8 mouse cellular contexts compared by ENCODE assay signal in the genomic region with DNA sequence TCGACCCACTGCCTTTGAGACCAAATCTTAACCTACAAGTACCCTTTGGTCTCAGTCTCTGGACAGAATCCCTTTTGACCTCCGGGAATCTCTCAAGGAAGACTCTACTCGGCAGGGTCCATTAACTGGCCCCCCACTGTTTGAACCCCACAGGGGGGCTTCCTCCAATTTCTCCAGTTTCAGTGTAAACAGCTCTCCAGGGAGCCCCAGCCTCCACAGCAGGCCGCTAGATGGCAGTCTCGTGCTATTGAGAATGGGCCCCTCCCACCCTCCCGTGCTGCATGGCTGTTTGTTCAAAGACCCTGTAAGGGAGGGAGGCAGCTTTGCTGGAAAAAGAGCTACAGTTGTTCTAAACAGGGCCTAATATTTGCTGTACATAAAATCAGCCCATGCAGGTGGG. TPM values are rescaled to one million over a fixed set of nuclear protein-coding genes. Genes with fewer than 3 reads are reported as not detected.
A peak's percentile ranks its signal among the peaks of the same experiment; 100 is the strongest.
DNase-seq lines count a peak whose midpoint lies in the region; ATAC-seq and TF ChIP-seq lines count a peak whose summit lies in the region.

No protein-coding gene starts in this region.

- DNase-seq in adrenal gland, postnatal 36 days, result peak; percentile 69 to 77
- peak; percentile 92 for DNase-seq in embryonic facial prominence, embryonic 14.5 days (ENCODE audit: low spot score)
- DNase-seq in heart, postnatal 4 days, result peak; percentile 85
- DNase-seq in layer of hippocampus, postnatal 25 days (ENCODE audit: extremely low spot score in 1 of 2, low spot score in 1 of 2), result peak; percentile 54 to 87
- DNase-seq in lung, postnatal 25 days (ENCODE audit: low spot score), result peak; percentile 27
- DNase-seq in right cerebral cortex, postnatal 14 days, result peak; percentile 81
- peak; percentile 56 to 74 for DNase-seq in urinary bladder, postnatal 4 days (ENCODE audit: low spot score in 2 of 2)

- peaks cover 51% of the 10 kb centered on the region for H3K36me3 ChIP-seq in E14TG2a.4 (ENCODE audit: insufficient read depth, low read length)
- H3K36me3 ChIP-seq in embryonic facial prominence, embryonic 14.5 days (ENCODE audit: control insufficient read depth, insufficient read depth, low read length), result peaks cover 17% of the 10 kb centered on the region

- H3K4me2 ChIP-seq in embryonic facial prominence, embryonic 14.5 days (ENCODE audit: low read depth, low read length), result peak overlapping the region; percentile 23

- WGBS in embryonic facial prominence, embryonic 14.5 days, result 5% methylated on average over 6 of the region's 6 CpGs

- no peaks in the 10 kb centered on the region for H3K9me3 ChIP-seq in E14TG2a.4 (ENCODE audit: low read length)
- H3K9me3 ChIP-seq in embryonic facial prominence, embryonic 14.5 days (ENCODE audit: control insufficient read depth, low read length), result no peaks in the 10 kb centered on the region

- peaks cover 55% of the 10 kb centered on the region for H3K4me1 ChIP-seq in E14TG2a.4 (replicated peaks; ENCODE audit: low read depth, low read length)
- peaks cover 41% of the 10 kb centered on the region for H3K4me1 ChIP-seq in embryonic facial prominence, embryonic 14.5 days (ENCODE audit: control insufficient read depth, insufficient read depth, low read length)

- peak overlapping the region; percentile 52; the same call in 1 of the 2 replicates for H3K9ac ChIP-seq in embryonic facial prominence, embryonic 14.5 days (ENCODE audit: low read depth, low read length)

- TF ChIP-seq CTCF in E14TG2a.4 (conservative IDR thresholded peaks at IDR 0.05; ENCODE audit: low read length), result peak; percentile 36

- no peaks in the 10 kb centered on the region for H3K27me3 ChIP-seq in E14TG2a.4 (ENCODE audit: insufficient read depth, low read length)
- H3K27me3 ChIP-seq in embryonic facial prominence, embryonic 14.5 days (replicated peaks; ENCODE audit: control insufficient read depth, insufficient read depth, low read length), result no peaks in the 10 kb centered on the region

- no peak overlapping the region for H3K4me3 ChIP-seq in E14TG2a.4 (replicated peaks; ENCODE audit: low read length)
- H3K4me3 ChIP-seq in embryonic facial prominence, embryonic 14.5 days (ENCODE audit: low read depth, low read length), result no peak overlapping the region

- ATAC-seq in embryonic facial prominence, embryonic 14.5 days (ENCODE audit: low read depth), result peak; percentile 79

- peak overlapping the region; percentile 95 for H3K27ac ChIP-seq in embryonic facial prominence, embryonic 14.5 days (replicated peaks; ENCODE audit: low read depth, low read length)

RNA-seq across cellular contexts. Expression of gene Mrpl23, which starts 5.4 kb away (rescaled TPM):
- 1 to 10 TPM; 6.2 to 8.1 TPM for total RNA-seq in adrenal gland, postnatal 36 days (2021)
- 30.3 and 33.1 TPM in 2 replicates for polyA plus RNA-seq in embryonic facial prominence, embryonic 14.5 days (2014; fragmentation: Nextera tagmentation; extraction: Ambion mirVana)
- total RNA-seq in heart, postnatal 4 days (2021), result 1 to 10 TPM; 3.7 to 6.4 TPM
- total RNA-seq in layer of hippocampus, postnatal 25 days (2021), result 1 to 10 TPM; 5.8 to 6.7 TPM

RNA-seq across cellular contexts. Expression of gene Tnnt3, which starts 39.2 kb away (rescaled TPM):
- total RNA-seq in adrenal gland, postnatal 36 days (2021), result 1 to 10 TPM in 1 of 2 experiments, under 1 TPM in 1; 0.40 to 1.2 TPM
- 376 and 643 TPM in 2 replicates for polyA plus RNA-seq in embryonic facial prominence, embryonic 14.5 days (2014; fragmentation: Nextera tagmentation; extraction: Ambion mirVana)
- total RNA-seq in heart, postnatal 4 days (2021), result 10 to 100 TPM in 1 of 2 experiments, under 1 TPM in 1; 0.98 to 10.9 TPM
- total RNA-seq in layer of hippocampus, postnatal 25 days (2021), result not detected

Comparison
In these comparisons a context has a peak if more than half of its experiments do, and no peak if none do; other contexts are left out.
1. DNase-seq: peak in every context shown above with its lines; median percentile 92 in embryonic facial prominence, embryonic 14.5 days; 85 in heart, postnatal 4 days; 81 in right cerebral cortex, postnatal 14 days; 73 in adrenal gland, postnatal 36 days; 70 in layer of hippocampus, postnatal 25 days; 65 in urinary bladder, postnatal 4 days; 27 in lung, postnatal 25 days.